Mouse (Mus musculus) forebrain, embryonic 13.5 days (tissue): ENCODE measurements around the gene AU022751. TPM values are rescaled to one million over a fixed set of nuclear protein-coding genes. Genes with fewer than 3 reads are reported as not detected.
"Not testable (repeated sequence)": the region's sequence is repeated elsewhere in the genome, so short reads cannot be mapped to it uniquely, and the experiment has no call there.

Experiments used
- ATAC-seq: fragments of 200-750 bp; cut with Nextera tagmentation; 2 replicates; pipeline ENCODE4 v1.8.0; 2017
- H3K27ac ChIP-seq: fragments of 300-500 bp; sonication (generic); 2 replicates; pipeline ENCODE4 v1.5.1; 2015; ENCODE audit warnings: inconsistent platforms, mild to moderate bottlenecking, moderate library complexity
- H3K27me3 ChIP-seq: fragments of 300-500 bp; sonication (generic); 2 replicates; pipeline ENCODE4 v1.6.1; 2015; ENCODE audit warnings: mild to moderate bottlenecking, inconsistent platforms
- H3K36me3 ChIP-seq: fragments of 300-500 bp; sonication (generic); 2 replicates; pipeline ENCODE4 v1.6.1; 2015; ENCODE audit warnings: mild to moderate bottlenecking, inconsistent platforms; ENCODE audit not compliant: poor library complexity, severe bottlenecking
- H3K4me1 ChIP-seq: fragments of 300-500 bp; sonication (generic); 2 replicates; pipeline ENCODE4 v1.6.1; 2015; ENCODE audit warnings: inconsistent platforms
- H3K4me2 ChIP-seq: fragments of 300-500 bp; sonication (generic); 2 replicates; pipeline ENCODE4 v1.6.1; 2015; ENCODE audit warnings: inconsistent platforms, mild to moderate bottlenecking, moderate library complexity
- H3K4me3 ChIP-seq: fragments of 300-500 bp; sonication (generic); 2 replicates; pipeline ENCODE4 v1.5.1; 2015; ENCODE audit warnings: mild to moderate bottlenecking, inconsistent platforms
- H3K9ac ChIP-seq: fragments of 300-500 bp; sonication (generic); 2 replicates; pipeline ENCODE4 v1.6.1; 2015; ENCODE audit warnings: mild to moderate bottlenecking, inconsistent platforms
- H3K9me3 ChIP-seq: fragments of 300-500 bp; sonication (generic); replicated peaks from 2 replicates; pipeline ENCODE4 v1.6.1; 2016; ENCODE audit warnings: inconsistent platforms
- WGBS: fragments of 180-500 bp; shearing (Covaris S2); methylation state at CpG from one replicate; pipeline ENCODE4 v1.1.7; 2015; 5-methylcytosine and 5-hydroxymethylcytosine counted together
- microRNA-seq: library from miRNA; unstranded; fragments of <30 nt; microRNA quantifications from one replicate; pipeline ENCODE4, GENCODE M21; 2016
- polyA plus RNA-seq: library from polyadenylated mRNA; unstranded; fragments of >200 nt; fragmentation: Nextera tagmentation; extraction: Ambion mirVana; gene quantifications from 2 replicates; pipeline ENCODE4 v1.2.1, GENCODE M21; 2015

AU022751 gene
- polyA plus RNA-seq, result 0.14 TPM in 1 of 2 replicates, not detected in the other

DNA sequence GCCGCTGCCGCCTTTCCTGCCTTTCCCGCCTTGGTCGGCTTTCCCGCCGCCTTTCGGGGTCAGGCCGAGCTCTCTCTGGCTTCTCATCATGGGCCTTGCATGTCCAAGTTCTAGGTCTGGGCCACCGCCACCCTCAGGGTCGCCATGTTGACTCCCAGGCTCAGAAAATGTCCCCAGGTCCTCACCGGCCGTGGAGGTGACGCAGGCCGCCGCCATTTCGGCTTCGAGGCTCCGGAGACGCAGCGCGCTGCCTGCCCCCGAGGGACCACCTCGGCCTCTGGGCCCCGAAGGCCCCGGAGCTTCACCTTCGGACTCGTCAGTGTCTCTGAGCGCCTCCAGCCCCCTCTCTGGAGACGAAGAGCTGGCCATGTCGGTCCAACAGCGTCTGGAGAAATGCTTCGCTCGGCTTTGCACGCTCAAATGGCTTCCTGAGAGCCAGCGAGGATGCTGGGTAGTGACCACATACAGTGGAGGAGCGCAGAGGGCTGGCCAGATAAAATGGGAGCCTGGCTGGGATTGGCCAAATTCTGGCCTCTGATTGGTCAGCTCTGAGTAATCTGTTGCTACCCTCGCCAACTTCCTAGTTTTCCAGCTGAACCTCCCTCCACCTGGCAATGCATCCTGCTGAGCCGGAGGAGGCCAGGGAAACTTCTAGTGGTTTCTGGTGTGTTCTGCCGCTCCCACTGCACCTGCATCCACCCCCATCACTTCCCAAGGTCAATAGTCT is at the start of gene AU022751:
AU022751 (minus strand) TSS at position 466 of the 727 bp plus-strand sequence.
- no peak within 1 kb of the TSS for H3K4me2 ChIP-seq
- H3K4me3 ChIP-seq, result no peak within 1 kb of the TSS
- H3K27me3 ChIP-seq, result no peaks in the 10 kb centered on the region
- H3K4me1 ChIP-seq, result no peaks in the 10 kb centered on the region
- H3K9ac ChIP-seq, result no peak within 1 kb of the TSS
- H3K27ac ChIP-seq, result no peak within 1 kb of the TSS
- H3K9me3 ChIP-seq, result peaks cover 18% of the 10 kb centered on the region
- H3K36me3 ChIP-seq, result 0 out of 2 replicates have a peak, but pooled peaks cover 7% of the 10 kb centered on the region
- ATAC-seq, result no peak
- 89% methylated on average over 39 of the region's 39 CpGs for WGBS

DNA sequence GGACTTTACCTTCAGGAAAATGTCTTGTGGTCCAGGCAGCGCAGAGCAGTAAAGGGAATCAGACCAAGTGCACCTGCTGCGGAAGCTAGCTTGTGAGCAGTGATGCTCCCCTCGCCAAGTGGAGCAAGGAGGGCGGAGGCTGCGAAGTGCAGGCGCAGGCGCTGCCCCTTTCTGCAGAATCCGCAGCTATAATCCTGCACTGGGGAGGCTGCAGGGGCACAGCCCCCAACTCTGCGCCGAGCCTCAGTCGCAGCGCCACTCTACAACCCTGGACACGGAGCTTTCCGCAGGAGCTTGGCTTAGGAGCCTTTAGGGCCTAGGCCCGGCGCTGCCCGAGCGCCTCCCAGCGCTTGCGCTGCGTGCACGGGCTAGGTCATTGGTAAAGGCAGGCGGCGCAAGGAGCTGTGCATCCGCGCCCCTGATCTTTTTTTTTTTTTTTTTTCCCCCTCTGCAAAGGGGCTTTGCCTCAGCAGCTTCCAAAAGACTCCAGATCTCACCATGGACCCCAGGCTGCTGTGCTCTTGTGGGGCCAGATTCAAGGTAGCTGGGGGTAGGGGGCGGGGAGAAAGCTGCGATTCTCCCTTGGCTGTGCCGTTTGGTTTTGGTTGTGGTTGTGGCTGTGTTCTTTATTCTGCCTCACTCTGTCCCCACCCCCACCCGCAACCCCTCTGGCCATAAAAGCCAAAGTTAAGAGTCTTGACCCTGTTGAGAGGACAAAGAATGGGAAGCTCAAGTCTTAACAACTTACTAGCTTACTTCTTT is 9.0 kb upstream of the AU022751 start:
- Histone ChIP-seq H3K27me3 (no peaks in the 10 kb centered on the region), H3K4me2 (peak overlapping the region; percentile 58), H3K27ac (peak overlapping the region; percentile 65), H3K4me3 (peak overlapping the region; percentile 45), H3K36me3 (no peaks in the 10 kb centered on the region), H3K9me3 (no peaks in the 10 kb centered on the region), H3K9ac (peak overlapping the region; percentile 63), H3K4me1 (no peaks in the 10 kb centered on the region)
- ATAC-seq, result peak; percentile 98
- 22% methylated on average over 30 of the region's 30 CpGs for WGBS

DNA sequence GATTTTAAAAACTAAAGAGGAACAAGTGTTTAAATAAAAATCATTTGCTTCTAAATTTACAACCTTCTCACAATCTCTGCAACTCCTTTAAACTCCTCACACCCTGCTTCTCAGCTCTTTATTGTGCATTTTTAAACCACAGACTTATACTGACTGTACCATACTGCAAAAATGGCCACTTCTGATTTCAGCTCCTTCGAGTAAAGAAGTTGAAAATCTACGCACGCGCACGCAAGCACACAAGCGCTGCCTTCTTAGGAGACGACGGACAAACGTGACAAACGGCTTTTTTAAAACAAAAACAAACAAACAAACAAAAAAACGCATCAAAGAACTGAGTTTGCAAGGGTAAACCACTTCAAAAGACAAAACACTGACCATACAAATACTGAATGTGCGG is 8.3 kb upstream of the AU022751 start:
- 22% methylated on average over 12 of the region's 12 CpGs for WGBS

DNA sequence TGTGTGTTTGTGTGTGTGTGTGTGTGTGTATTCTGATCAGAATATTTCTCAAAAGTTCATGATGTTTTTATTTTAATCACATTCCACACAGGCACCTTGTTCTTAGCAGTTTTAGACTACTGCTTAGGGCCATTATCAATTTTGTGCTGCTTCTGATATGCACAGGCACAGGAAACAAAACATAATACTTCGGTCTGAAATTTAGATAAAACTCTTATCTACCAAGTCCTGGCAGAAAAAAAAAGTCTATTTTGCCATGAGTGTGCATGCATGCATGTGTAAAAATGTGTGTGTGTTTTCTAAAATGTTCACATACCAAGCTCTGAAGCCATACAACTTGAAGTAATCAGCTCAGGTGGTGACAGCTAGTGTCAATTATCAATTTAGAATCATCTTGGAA is 21.7 kb downstream of the AU022751 start:
- no peak overlapping the region for H3K4me3 ChIP-seq
- 83% methylated on average over 1 of the region's 1 CpGs for WGBS

More for the DNA sequence above, 8.3 kb upstream of the AU022751 start:
- peak overlapping the region; percentile 58 for H3K4me2 ChIP-seq
- peak; percentile 64 for ATAC-seq
- no peaks in the 10 kb centered on the region for H3K36me3 ChIP-seq
- H3K9me3 ChIP-seq, result no peaks in the 10 kb centered on the region
- peak overlapping the region; percentile 63 for H3K9ac ChIP-seq
- no peaks in the 10 kb centered on the region for H3K27me3 ChIP-seq
- peak overlapping the region; percentile 45 for H3K4me3 ChIP-seq
- no peaks in the 10 kb centered on the region for H3K4me1 ChIP-seq
- H3K27ac ChIP-seq, result peak overlapping the region; percentile 65

DNA sequence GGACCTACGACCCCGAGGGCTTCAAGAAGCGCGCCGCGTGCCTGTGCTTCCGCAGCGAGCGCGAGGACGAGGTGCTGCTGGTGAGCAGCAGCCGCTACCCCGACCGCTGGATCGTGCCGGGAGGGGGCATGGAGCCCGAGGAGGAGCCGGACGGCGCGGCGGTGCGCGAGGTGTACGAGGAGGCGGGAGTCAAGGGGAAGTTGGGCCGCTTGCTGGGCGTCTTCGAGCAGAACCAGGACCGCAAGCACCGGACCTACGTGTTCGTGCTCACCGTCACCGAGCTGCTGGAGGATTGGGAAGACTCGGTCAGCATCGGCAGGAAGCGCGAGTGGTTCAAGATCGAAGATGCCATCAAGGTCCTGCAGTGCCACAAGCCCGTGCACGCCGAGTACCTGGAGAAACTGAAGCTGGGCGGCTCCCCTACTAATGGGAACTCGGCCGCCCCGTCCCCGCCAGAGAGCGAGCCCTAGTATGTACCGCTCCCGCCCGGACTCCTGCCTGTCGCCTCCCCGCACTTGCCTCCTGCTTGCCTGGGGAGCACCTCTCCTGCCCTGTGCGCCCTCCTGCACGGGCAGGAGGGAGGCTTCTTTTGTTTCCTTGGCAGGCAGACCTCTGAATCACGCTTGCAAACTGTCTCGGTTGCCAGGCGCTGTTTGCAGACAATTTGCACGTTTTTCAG is 35.1 kb downstream of the AU022751 start:
- peak; percentile 74 for ATAC-seq
- H3K9me3 ChIP-seq, H3K27me3 ChIP-seq, H3K4me1 ChIP-seq, H3K36me3 ChIP-seq: not testable (repeated sequence)
- H3K9ac ChIP-seq, result 0 out of 2 replicates have a peak overlapping the region, but pooled peaks have one; percentile 26
- no CpG with 5 or more reads among the region's 60 CpGs for WGBS
- H3K4me2 ChIP-seq, result peak overlapping the region; percentile 57
- H3K27ac ChIP-seq, result peak overlapping the region; percentile 65; the same call in 1 of the 2 replicates
- H3K4me3 ChIP-seq, result peak overlapping the region; percentile 41

More for the DNA sequence above, 21.7 kb downstream of the AU022751 start:
- Histone ChIP-seq H3K9ac (no peak overlapping the region), H3K27me3 (no peaks in the 10 kb centered on the region), H3K4me2 (no peak overlapping the region), H3K36me3 (no peaks in the 10 kb centered on the region), H3K4me1 (no peaks in the 10 kb centered on the region), H3K9me3 (no peaks in the 10 kb centered on the region), H3K27ac (no peak overlapping the region)
- ATAC-seq, result no peak

- peak within 1 kb of the TSS; percentile 65; the same call in 1 of the 2 replicates for H3K27ac ChIP-seq
- no CpG with 5 or more reads among the region's 121 CpGs for WGBS
Observed at GRCm38 (mm10) chrX:6047066-6047935, 35.9 kb downstream of the AU022751 start, which contains the start of gene Nudt11. TSS of gene Nudt11 (plus strand) at chrX:6047453.

More at GRCm38 (mm10) chrX:6047066-6047935, 35.9 kb downstream of the AU022751 start, which contains the start of gene Nudt11:
- ATAC-seq, result peak; percentile 90
- Histone ChIP-seq H3K4me2 (peak within 1 kb of the TSS; percentile 57), H3K4me3 (peak within 1 kb of the TSS; percentile 41), H3K9ac (0 out of 2 replicates have a peak within 1 kb of the TSS, but pooled peaks have one; percentile 26)
- not testable (repeated sequence) for H3K36me3 ChIP-seq, H3K27me3 ChIP-seq, H3K4me1 ChIP-seq, H3K9me3 ChIP-seq

Small RNA genes within 50 kb of the gene (microRNA-seq; reads per million reads assigned to microRNA genes)
- not detected for gene Gm27360

Other genes with a start within 250 kb of the AU022751 start
- gene Nudt11, start 36.0 kb downstream of the AU022751 start, polyA plus RNA-seq, result 12.2 and 12.4 TPM in 2 replicates
- 41.7 and 43.4 TPM in 2 replicates for gene Nudt10, start 89.6 kb upstream of the AU022751 start, polyA plus RNA-seq
- 0.06 and 0.09 TPM in 2 replicates for gene Bmp15, start 237.3 kb upstream of the AU022751 start, polyA plus RNA-seq